ENCODE assay signal across 8 mouse cellular contexts in genomic region chr11:98389221-98389780, GRCm38 (mm10). TPM values are rescaled to one million over a fixed set of nuclear protein-coding genes. Genes with fewer than 3 reads are reported as not detected.
A peak's percentile ranks its signal among the peaks of the same experiment; 100 is the strongest.
DNase-seq lines count a peak whose midpoint lies in the region; TF ChIP-seq lines count a peak whose summit lies in the region.

No protein-coding gene starts in this region.

- peak; percentile 73 for TF ChIP-seq CTCF in ES-Bruce4 (IDR thresholded peaks at IDR 0.05; ENCODE audit: low read depth, low read length)
- peak; percentile 75 for TF ChIP-seq CTCF in left cerebral cortex, adult 2 months (IDR thresholded peaks at IDR 0.05)

- peak; percentile 78 for DNase-seq in layer of hippocampus, adult 11-12 months (ENCODE audit: low spot score)
- DNase-seq in layer of hippocampus, adult 9-10 months (ENCODE audit: low spot score), result no peak
- DNase-seq in adrenal gland, postnatal 25 days, result peak; percentile 39
- DNase-seq in forelimb bud, embryonic 11.5 days (ENCODE audit: low read depth, low spot score), result peak; percentile 34
- peak; percentile 61 to 64 for DNase-seq in left cerebral cortex, adult 2 months (ENCODE audit: extremely low spot score in 1 of 2, low spot score in 2 of 2)
- DNase-seq in retina, embryonic 14.5 days (ENCODE audit: low spot score), result peak; percentile 75
- no peak for DNase-seq in Muller cell, postnatal 12 days (ENCODE audit: inconsistent ontology term)

- H3K27me3 ChIP-seq in ES-Bruce4 (ENCODE audit: control insufficient read depth, insufficient read depth, low read length, poor library complexity, severe bottlenecking), result no peaks in the 10 kb centered on the region

- TF ChIP-seq EP300 in ES-Bruce4 (IDR thresholded peaks at IDR 0.05; ENCODE audit: insufficient read depth, low read depth, low read length), result no peak

- no peaks in the 10 kb centered on the region for H3K36me3 ChIP-seq in ES-Bruce4 (ENCODE audit: control insufficient read depth, insufficient read depth, low read length, poor library complexity, severe bottlenecking)

- H3K9me3 ChIP-seq in ES-Bruce4 (replicated peaks; ENCODE audit: control insufficient read depth, insufficient read depth, low read length, poor library complexity, severe bottlenecking), result no peaks in the 10 kb centered on the region

- intact Hi-C loops in left cerebral cortex, adult 2 months (cut with DNase I), result loop anchor here (1.0 to 2.0 kb wide), 2 partner anchors 47 to 124 kb away; no protein-coding TSS in a partner anchor

- TF ChIP-seq POLR2A in ES-Bruce4 (IDR thresholded peaks at IDR 0.05; ENCODE audit: insufficient read depth, low read length), result no peak

- H3K4me3 ChIP-seq in ES-Bruce4 (ENCODE audit: low read depth, low read length), result no peak overlapping the region
- H3K4me3 ChIP-seq in left cerebral cortex, adult 2 months, result no peak overlapping the region

- no peaks in the 10 kb centered on the region for H3K4me1 ChIP-seq in ES-Bruce4 (ENCODE audit: control insufficient read depth, insufficient read depth, low read length)

- H3K27ac ChIP-seq in ES-Bruce4 (ENCODE audit: insufficient read depth, low read length), result no peak overlapping the region
- no peak overlapping the region for H3K27ac ChIP-seq in left cerebral cortex, adult 2 months

- H3K9ac ChIP-seq in ES-Bruce4 (ENCODE audit: low read depth, poor library complexity, severe bottlenecking), result no peak overlapping the region

RNA-seq across cellular contexts. Expression of gene Pnmt, which starts 3.1 kb away (rescaled TPM):
- not detected in 2 replicates for polyA plus RNA-seq in ES-Bruce4 (2011; ENCODE audit: insufficient read depth, insufficient read length, low read depth, missing spikeins)
- total RNA-seq in adrenal gland, postnatal 25 days (2021), result 458 and 547 TPM in 2 replicates
- under 1 TPM in 1 of 2 experiments, not detected in 1; 0.51 TPM for total RNA-seq in left cerebral cortex, adult 2 months (2021)

RNA-seq across cellular contexts. Expression of gene Tcap, which starts 5.7 kb away (rescaled TPM):
- polyA plus RNA-seq in ES-Bruce4 (2011; ENCODE audit: insufficient read depth, insufficient read length, low read depth, missing spikeins), result not detected in 2 replicates
- total RNA-seq in adrenal gland, postnatal 25 days (2021), result 0.91 TPM in 1 of 2 replicates, not detected in the other
- total RNA-seq in left cerebral cortex, adult 2 months (2021), result 1 to 10 TPM; 8.7 to 10.0 TPM

RNA-seq across cellular contexts. Expression of gene Pgap3, which starts 11.0 kb away (rescaled TPM):
- 4.5 and 5.0 TPM in 2 replicates for polyA plus RNA-seq in ES-Bruce4 (2011; ENCODE audit: insufficient read depth, insufficient read length, low read depth, missing spikeins)
- total RNA-seq in adrenal gland, postnatal 25 days (2021), result 3.6 and 6.5 TPM in 2 replicates
- total RNA-seq in left cerebral cortex, adult 2 months (2021), result 10 to 100 TPM; 10.2 to 11.9 TPM

RNA-seq across cellular contexts. Expression of gene Erbb2, which starts 23.0 kb away (rescaled TPM):
- polyA plus RNA-seq in ES-Bruce4 (2011; ENCODE audit: insufficient read depth, insufficient read length, low read depth, missing spikeins), result 11.0 and 12.4 TPM in 2 replicates
- total RNA-seq in adrenal gland, postnatal 25 days (2021), result 3.8 and 6.2 TPM in 2 replicates
- 1 to 10 TPM; 1.8 to 1.9 TPM for total RNA-seq in left cerebral cortex, adult 2 months (2021)

RNA-seq across cellular contexts. Expression of gene Stard3, which starts 31.1 kb away (rescaled TPM):
- 12.2 and 16.8 TPM in 2 replicates for polyA plus RNA-seq in ES-Bruce4 (2011; ENCODE audit: insufficient read depth, insufficient read length, low read depth, missing spikeins)
- 23.6 and 23.9 TPM in 2 replicates for total RNA-seq in adrenal gland, postnatal 25 days (2021)
- total RNA-seq in left cerebral cortex, adult 2 months (2021), result 10 to 100 TPM; 35.7 to 42.4 TPM

Comparison
In these comparisons a context has a peak if more than half of its experiments do, and no peak if none do; other contexts are left out.
1. DNase-seq: peak in layer of hippocampus, adult 11-12 months (single experiment), adrenal gland, postnatal 25 days (single experiment), forelimb bud, embryonic 11.5 days (single experiment), left cerebral cortex, adult 2 months (2 of 2) and retina, embryonic 14.5 days (single experiment); none in layer of hippocampus, adult 9-10 months (single experiment) and Muller cell, postnatal 12 days (single experiment).
2. RNA of gene Pnmt, which starts 3.1 kb away (total RNA-seq): 458 to 547 TPM in adrenal gland, postnatal 25 days; 0.51 TPM in left cerebral cortex, adult 2 months; every median in the first group is over 100 times any median in the second.